Mouse (Mus musculus) small intestine, adult 2 months (tissue): ENCODE data around the gene Rps23.

Experiments
- CTCF ChIP-seq: fragments of 200-500 bp; IDR thresholded peaks from 2 replicates; pipeline ENCODE4 v1.5.1; 2012; ENCODE audit warnings: low read depth, mild to moderate bottlenecking, control low read depth, inconsistent platforms, low read length, moderate library complexity, mixed read lengths; ENCODE audit not compliant: insufficient replicate concordance, insufficient read length; ENCODE audit errors: extremely low read depth
- POLR2A ChIP-seq: fragments of 200-500 bp; IDR thresholded peaks from 2 replicates; pipeline ENCODE4 v1.6.1; 2012; ENCODE audit warnings: low read depth, mild to moderate bottlenecking, control low read depth, inconsistent platforms, low read length, moderate library complexity

DNA sequence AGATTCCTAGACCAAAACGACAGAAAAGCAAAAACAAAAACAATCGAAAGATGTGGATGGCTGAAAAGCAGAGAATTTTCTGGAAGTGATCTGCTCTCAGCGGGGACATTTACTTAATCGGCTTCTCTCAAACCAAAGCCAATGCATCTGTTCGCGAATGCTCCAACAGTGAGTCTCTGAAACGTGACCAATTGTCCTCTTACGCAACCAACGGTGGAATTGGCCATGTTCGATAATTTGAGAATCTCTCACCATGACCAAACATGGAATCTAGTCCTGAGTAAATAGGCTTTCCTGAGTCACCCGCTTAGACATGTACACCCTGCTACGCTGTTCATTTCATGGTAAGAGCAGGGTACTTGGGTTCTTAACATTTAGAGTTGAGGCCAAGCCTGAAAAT is 25.9 kb upstream of the Rps23 start:
- no peak for TF ChIP-seq CTCF
- TF ChIP-seq POLR2A: no peak
